Mouse (Mus musculus): ENCODE results near the gene Sh2d2a.

- no peak for TF ChIP-seq GATA1 (IDR thresholded peaks at IDR 0.05; ENCODE audit: low read depth, low read length)
- TF ChIP-seq GABPA (IDR thresholded peaks at IDR 0.05; ENCODE audit: low read depth, low read length): no peak
- TF ChIP-seq KAT2A (conservative IDR thresholded peaks at IDR 0.05; ENCODE audit: low read depth, low read length): no peak
- no peak for TF ChIP-seq POLR2A (IDR thresholded peaks at IDR 0.05; ENCODE audit: control insufficient read depth in 1 of 2, insufficient read depth in 1 of 2, low read depth in 1 of 2, low read length in 2 of 2, poor library complexity in 1 of 2)
Observed at GRCm38 (mm10) chr3:87838622-87839021, 7.9 kb upstream of the Sh2d2a start.

All from MEL (cell line).